Mouse (Mus musculus): ENCODE measurements around the gene Cacng6. TPM values are rescaled to one million over a fixed set of nuclear protein-coding genes. Genes with fewer than 3 reads are reported as not detected.
"Not testable (repeated sequence)": the region's sequence is repeated elsewhere in the genome, so short reads cannot be mapped to it uniquely, and the experiment has no call there.

Cacng6 gene
- polyA plus RNA-seq, 1 experiment from 2014 or later: 3.7 TPM

DNA sequence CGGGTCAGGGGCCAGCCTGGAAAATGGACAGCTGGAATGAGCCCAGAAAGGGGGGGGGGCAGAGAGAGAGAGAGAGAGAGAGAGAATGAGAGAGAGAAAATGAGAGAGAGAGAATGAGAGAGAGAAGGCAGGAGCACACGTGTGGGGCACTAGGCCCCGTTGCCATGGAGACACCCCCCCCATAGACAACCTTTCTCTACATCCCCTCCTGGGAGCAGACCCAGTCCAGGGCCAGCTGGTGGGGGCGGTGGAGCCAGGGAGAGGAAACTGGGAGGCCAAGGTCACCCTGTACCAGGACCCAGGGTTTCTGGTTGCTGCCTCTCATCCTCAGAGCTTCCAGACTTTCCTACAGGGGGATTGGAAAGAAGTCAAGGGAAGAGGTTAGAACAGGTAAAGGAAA is 32.2 kb upstream of the Cacng6 start:
- Histone ChIP-seq H3K27ac (no peak overlapping the region), H3K9ac (replicated peaks) (peak overlapping the region; percentile 42; the same call in 1 of the 2 replicates), H3K27me3 (no peaks in the 10 kb centered on the region), H3K4me2 (peak overlapping the region; percentile 72), H3K36me3 (peaks cover 12% of the 10 kb centered on the region), H3K4me3 (replicated peaks) (peak overlapping the region; percentile 41), H3K4me1 (replicated peaks) (peaks cover 28% of the 10 kb centered on the region), H3K9me3 (no peaks in the 10 kb centered on the region)
- 3% methylated on average over 4 of the region's 4 CpGs for WGBS
- ATAC-seq (ENCODE audit: insufficient number of reproducible peaks, insufficient read depth, low FRiP score, low TSS enrichment, low read depth): 0 out of 2 replicates have a peak, but pooled peaks have one; percentile 45

DNA sequence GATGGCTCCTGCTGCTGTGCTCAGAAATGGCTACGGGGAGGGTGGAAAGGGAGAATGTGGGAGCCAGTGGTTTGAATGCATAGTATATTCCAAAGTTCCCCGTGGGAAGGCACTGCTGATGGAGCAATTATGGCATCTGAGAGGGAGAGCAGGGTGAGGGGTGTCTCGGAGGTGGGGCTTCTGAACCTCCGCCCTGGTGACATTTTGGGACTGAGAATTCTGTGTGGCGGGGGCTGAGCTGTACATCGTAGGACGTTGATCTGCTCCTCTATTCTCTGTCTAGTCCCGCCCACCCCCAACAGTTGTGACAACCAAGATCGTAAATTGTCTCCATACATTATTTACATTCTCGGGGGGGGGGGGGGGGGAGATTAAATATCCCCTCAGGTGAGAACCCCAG is 26.6 kb upstream of the Cacng6 start:
- ATAC-seq (ENCODE audit: insufficient number of reproducible peaks, insufficient read depth, low FRiP score, low TSS enrichment, low read depth): no peak

DNA sequence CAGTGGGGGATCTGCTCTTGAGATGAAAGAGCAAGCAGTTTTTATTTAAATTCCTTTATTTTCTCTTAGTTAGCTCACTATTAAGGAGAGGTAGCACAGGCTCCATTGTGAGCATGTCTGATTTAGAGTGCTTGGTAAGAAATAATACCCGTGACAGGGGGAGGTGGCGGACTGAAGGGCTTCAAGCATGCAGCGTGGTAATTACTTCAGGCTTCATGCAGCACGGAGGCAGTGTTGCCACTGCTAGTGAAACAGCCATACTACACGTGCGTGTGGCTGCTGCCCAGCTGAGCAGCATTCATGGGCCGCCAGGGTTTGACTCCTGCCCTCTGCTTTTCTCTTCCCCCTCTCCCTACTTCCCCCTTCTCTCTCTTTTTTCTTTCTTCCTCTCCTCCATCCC is 26.2 kb upstream of the Cacng6 start:
- WGBS: 49% methylated on average over 7 of the region's 7 CpGs
- Histone ChIP-seq H3K27ac (no peak overlapping the region), H3K4me2 (no peak overlapping the region), H3K36me3 (peaks cover 12% of the 10 kb centered on the region), H3K9me3 (no peaks in the 10 kb centered on the region), H3K9ac (replicated peaks) (no peak overlapping the region), H3K4me1 (replicated peaks) (no peaks in the 10 kb centered on the region), H3K27me3 (no peaks in the 10 kb centered on the region), H3K4me3 (replicated peaks) (no peak overlapping the region)
- no peak for ATAC-seq (ENCODE audit: insufficient number of reproducible peaks, insufficient read depth, low FRiP score, low TSS enrichment, low read depth)

More for the DNA sequence above, 26.6 kb upstream of the Cacng6 start:
- Histone ChIP-seq H3K9me3 (no peaks in the 10 kb centered on the region), H3K36me3 (peaks cover 12% of the 10 kb centered on the region), H3K4me1 (replicated peaks) (peaks cover 3% of the 10 kb centered on the region; the same call in 1 of the 2 replicates), H3K27me3 (no peaks in the 10 kb centered on the region), H3K27ac (no peak overlapping the region), H3K4me3 (replicated peaks) (no peak overlapping the region), H3K9ac (replicated peaks) (no peak overlapping the region), H3K4me2 (no peak overlapping the region)
- 68% methylated on average over 10 of the region's 10 CpGs for WGBS

DNA sequence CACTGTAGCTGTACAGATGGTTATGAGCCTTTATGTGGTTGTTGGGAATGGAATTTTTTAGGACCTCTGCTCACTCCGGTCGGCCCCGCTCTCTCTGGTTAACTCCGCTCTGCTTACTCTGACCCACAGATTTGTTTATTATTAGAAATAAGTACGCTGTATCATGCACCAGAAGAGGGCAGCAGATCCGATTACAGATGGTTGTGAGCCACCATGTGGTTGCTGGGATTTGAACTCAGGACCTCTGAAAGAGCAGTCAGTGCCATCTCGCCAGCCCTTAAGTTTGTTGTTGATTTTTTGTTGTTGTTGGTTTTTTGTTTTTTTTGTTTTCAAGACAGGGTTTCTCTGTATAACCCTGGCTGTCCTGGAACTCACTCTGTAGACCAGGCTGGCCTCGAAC is 25.6 kb upstream of the Cacng6 start:
- H3K27me3 ChIP-seq; H3K4me3 ChIP-seq (replicated peaks); H3K9ac ChIP-seq (replicated peaks); ATAC-seq (ENCODE audit: insufficient number of reproducible peaks, insufficient read depth, low FRiP score, low TSS enrichment, low read depth); H3K4me1 ChIP-seq (replicated peaks); H3K27ac ChIP-seq; H3K4me2 ChIP-seq; H3K9me3 ChIP-seq: not testable (repeated sequence)
- H3K36me3 ChIP-seq: peaks cover 12% of the 10 kb centered on the region
- WGBS: 93% methylated on average over 8 of the region's 8 CpGs

DNA sequence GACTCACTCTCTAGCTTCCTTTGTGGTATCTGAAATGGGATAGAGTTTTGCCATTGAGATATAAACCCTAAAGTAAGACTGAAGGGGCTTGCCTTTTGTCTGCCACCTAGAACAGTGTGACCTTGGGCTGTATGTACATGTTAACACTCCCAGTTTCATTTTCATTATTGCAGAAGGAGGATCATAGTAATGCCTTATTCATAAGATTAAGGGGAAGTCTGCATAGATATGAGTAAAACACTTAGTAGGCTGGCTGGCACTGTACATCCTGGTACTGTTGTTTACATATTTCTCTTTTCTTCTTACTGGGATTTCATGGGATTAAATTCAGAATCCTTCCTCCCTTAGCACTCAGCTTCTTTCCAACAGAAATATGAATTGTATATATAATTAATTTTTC is 24.1 kb upstream of the Cacng6 start:
- Histone ChIP-seq H3K9me3 (no peaks in the 10 kb centered on the region), H3K27me3 (no peaks in the 10 kb centered on the region), H3K27ac (no peak overlapping the region), H3K9ac (replicated peaks) (no peak overlapping the region), H3K4me3 (replicated peaks) (no peak overlapping the region), H3K36me3 (peaks cover under 1% of the 10 kb centered on the region), H3K4me2 (no peak overlapping the region), H3K4me1 (replicated peaks) (no peaks in the 10 kb centered on the region)
- ATAC-seq (ENCODE audit: insufficient number of reproducible peaks, insufficient read depth, low FRiP score, low TSS enrichment, low read depth): no peak

DNA sequence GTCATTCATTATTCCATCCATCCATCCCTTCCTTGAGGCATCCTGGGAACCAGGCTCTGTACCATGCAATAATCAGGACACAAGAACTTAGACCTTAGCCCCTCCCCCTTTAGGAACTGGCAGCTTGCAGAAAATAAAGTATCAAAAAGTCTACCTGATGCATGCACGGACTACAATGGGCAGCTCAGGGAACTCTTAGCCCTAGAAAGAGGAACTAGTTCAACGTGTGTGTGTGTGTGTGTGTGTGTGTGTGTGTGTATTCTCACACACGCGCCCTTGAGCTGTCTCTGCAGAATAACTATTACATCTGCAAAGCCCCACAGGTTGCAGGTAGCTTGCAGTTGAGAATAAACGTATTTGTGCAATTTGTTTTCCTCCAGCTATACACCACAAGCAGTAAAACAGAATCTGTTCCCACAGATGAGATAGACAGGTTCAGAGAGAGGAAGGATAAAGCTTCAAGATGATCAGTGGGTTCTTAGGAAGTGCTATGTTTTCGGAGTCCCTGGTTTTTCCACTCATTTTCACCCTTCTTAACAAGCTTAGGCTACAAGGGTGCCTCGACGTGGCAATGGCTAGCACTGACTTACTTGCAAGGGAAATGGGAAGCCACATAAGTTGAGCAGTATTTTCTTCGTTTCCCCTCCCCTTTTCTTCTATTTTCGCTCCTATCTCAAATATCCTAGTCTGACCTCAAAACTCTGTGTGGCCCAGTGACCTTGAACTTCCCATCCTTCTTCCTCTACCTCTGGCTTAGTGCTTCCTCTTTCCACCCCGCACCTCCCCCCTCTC is 14.1 kb upstream of the Cacng6 start:
- WGBS: 68% methylated on average over 11 of the region's 11 CpGs
- ATAC-seq (ENCODE audit: insufficient number of reproducible peaks, insufficient read depth, low FRiP score, low TSS enrichment, low read depth): no peak
- H3K9ac ChIP-seq (replicated peaks): no peak overlapping the region

DNA sequence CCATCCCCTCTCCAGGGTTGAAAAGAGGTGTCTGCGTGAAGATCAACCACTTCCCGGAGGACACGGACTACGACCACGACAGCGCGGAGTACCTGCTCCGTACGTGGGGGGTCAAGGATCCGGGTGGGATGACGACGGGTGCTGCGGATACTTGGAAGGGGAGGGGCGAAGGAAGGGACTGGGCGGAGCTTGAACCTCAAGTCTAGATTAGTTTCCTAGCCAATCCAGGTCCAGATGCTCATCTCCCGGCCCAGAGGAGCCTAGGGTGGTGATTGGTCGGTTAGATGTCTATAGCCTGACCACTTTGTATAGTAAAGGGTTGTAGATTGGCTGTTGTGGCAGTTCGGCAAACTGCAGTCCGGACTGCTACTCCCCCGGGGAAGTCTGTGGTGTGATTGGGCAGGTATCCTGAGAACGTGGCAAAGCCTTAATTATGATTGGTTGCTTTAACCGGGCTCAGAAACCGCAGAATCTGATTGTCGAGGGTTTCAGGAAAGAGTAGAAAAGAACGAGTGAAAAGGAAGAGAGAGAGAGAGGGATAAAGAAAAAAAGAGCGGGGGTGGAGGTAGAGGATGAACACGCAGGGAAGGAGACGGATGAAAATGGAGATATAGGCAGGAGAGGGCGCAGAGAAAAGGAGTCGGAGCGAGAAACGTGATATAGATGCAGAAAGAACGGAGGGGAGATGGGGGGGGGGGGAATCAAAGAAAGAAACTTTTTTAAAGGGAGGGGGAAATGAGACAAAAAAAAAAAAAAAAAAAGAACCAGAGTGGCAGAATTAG is 12.6 kb upstream of the Cacng6 start:
- under 1% methylated on average over 33 of the region's 33 CpGs for WGBS
- no peak overlapping the region for H3K27ac ChIP-seq
- H3K9me3 ChIP-seq: no peaks in the 10 kb centered on the region
- peaks cover 56% of the 10 kb centered on the region for H3K27me3 ChIP-seq
- H3K4me3 ChIP-seq (replicated peaks): peak overlapping the region; percentile 44
- peak; percentile 88 for ATAC-seq (ENCODE audit: insufficient number of reproducible peaks, insufficient read depth, low FRiP score, low TSS enrichment, low read depth)
- no peaks in the 10 kb centered on the region for H3K36me3 ChIP-seq
- H3K9ac ChIP-seq (replicated peaks): peak overlapping the region; percentile 32; the same call in 1 of the 2 replicates
- H3K4me2 ChIP-seq: peak overlapping the region; percentile 76
- peaks cover 11% of the 10 kb centered on the region for H3K4me1 ChIP-seq (replicated peaks)

More for the DNA sequence above, 14.1 kb upstream of the Cacng6 start:
- no peaks in the 10 kb centered on the region for H3K9me3 ChIP-seq
- H3K27ac ChIP-seq: no peak overlapping the region
- peaks cover 41% of the 10 kb centered on the region for H3K27me3 ChIP-seq
- H3K4me2 ChIP-seq: no peak overlapping the region
- H3K4me1 ChIP-seq (replicated peaks): peaks cover 7% of the 10 kb centered on the region
- no peaks in the 10 kb centered on the region for H3K36me3 ChIP-seq
- H3K4me3 ChIP-seq (replicated peaks): no peak overlapping the region

DNA sequence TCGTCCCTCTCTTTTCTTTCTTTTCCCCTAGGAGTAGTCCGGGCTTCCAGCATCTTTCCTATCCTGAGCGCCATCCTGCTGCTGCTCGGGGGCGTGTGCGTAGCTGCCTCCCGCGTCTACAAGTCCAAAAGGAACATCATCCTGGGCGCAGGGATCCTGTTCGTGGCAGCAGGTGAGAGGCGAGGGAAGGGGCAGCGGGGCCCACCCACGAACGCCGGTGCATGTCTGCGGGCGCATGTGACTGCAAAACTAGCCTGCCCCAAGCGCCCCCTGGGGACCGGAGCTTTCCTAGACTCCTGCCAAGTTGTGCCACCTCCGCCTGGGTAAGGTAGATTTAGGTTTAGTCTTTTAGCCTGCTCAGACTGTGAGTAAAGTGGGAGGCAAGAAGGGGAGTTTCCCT is 12.0 kb upstream of the Cacng6 start:
- Histone ChIP-seq H3K27ac (no peak overlapping the region), H3K9ac (replicated peaks) (peak overlapping the region; percentile 47; the same call in 1 of the 2 replicates), H3K27me3 (peaks cover 63% of the 10 kb centered on the region), H3K36me3 (no peaks in the 10 kb centered on the region), H3K4me3 (replicated peaks) (peak overlapping the region; percentile 44), H3K9me3 (no peaks in the 10 kb centered on the region), H3K4me2 (peak overlapping the region; percentile 76), H3K4me1 (replicated peaks) (peaks cover 11% of the 10 kb centered on the region)
- WGBS: 1% methylated on average over 20 of the region's 20 CpGs
- ATAC-seq (ENCODE audit: insufficient number of reproducible peaks, insufficient read depth, low FRiP score, low TSS enrichment, low read depth): no peak

DNA sequence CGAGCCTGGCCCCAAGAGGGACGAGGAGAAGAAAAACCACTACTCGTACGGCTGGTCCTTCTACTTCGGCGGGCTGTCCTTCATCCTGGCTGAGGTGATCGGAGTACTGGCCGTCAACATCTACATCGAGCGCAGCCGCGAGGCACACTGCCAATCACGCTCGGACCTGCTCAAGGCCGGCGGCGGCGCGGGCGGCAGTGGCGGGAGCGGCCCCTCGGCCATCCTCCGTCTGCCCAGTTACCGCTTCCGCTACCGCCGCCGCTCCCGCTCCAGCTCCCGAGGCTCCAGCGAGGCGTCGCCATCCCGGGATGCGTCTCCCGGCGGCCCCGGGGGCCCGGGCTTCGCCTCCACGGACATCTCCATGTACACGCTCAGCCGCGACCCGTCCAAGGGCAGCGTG is 9.1 kb upstream of the Cacng6 start:
- H3K9me3 ChIP-seq: no peaks in the 10 kb centered on the region
- peaks cover 87% of the 10 kb centered on the region for H3K27me3 ChIP-seq
- peaks cover 11% of the 10 kb centered on the region for H3K4me1 ChIP-seq (replicated peaks)
- H3K9ac ChIP-seq (replicated peaks): peak overlapping the region; percentile 66
- H3K27ac ChIP-seq: no peak overlapping the region
- peak overlapping the region; percentile 64 for H3K4me3 ChIP-seq (replicated peaks)
- H3K36me3 ChIP-seq: no peaks in the 10 kb centered on the region
- under 1% methylated on average over 47 of the region's 47 CpGs for WGBS
- peak overlapping the region; percentile 98 for H3K4me2 ChIP-seq
- no peak for ATAC-seq (ENCODE audit: insufficient number of reproducible peaks, insufficient read depth, low FRiP score, low TSS enrichment, low read depth)

DNA sequence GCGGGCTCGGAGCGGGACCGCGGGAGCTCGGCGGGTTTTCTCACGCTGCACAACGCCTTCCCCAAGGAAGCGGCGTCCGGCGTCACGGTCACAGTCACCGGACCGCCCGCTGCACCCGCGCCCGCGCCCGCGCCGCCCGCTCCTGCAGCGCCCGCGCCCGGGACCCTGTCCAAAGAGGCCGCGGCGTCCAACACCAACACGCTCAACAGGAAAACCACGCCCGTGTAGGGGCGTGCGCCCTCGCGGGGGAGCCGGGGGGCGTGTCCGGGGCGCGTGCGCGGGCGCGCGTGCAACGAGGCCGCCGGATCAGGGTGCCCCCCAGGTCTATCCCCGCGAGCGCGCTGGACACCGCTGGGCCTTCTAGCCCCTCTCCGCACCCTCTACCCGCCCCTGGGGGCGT is 8.6 kb upstream of the Cacng6 start:
- no peaks in the 10 kb centered on the region for H3K36me3 ChIP-seq
- H3K27me3 ChIP-seq: peaks cover 87% of the 10 kb centered on the region
- no peak overlapping the region for H3K27ac ChIP-seq
- no peaks in the 10 kb centered on the region for H3K9me3 ChIP-seq
- peak overlapping the region; percentile 66 for H3K9ac ChIP-seq (replicated peaks)
- no peak for ATAC-seq (ENCODE audit: insufficient number of reproducible peaks, insufficient read depth, low FRiP score, low TSS enrichment, low read depth)
- H3K4me1 ChIP-seq (replicated peaks): peaks cover 11% of the 10 kb centered on the region
- H3K4me2 ChIP-seq: peak overlapping the region; percentile 98
- under 1% methylated on average over 59 of the region's 60 CpGs for WGBS
- peak overlapping the region; percentile 64 for H3K4me3 ChIP-seq (replicated peaks)

DNA sequence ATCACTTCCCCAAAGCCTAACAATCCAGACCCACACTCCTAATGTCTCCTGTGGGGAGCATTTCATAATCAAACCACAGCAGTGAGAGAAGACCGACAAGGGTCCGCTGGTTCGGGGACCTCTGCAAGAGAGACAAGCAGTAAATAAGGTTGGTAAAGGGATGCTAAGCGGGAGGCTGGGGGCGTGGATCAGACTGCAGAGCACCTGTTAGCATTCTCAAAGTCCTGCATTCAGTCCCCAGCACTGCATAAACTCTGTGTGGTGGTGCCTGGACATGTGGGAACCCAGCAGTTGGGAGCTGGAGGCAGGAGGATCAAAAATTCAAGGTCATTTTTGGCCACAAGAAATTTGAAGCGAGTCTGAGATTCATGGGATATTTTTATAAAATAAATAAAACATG is 4.1 kb upstream of the Cacng6 start:
- no peak overlapping the region for H3K9ac ChIP-seq (replicated peaks)
- no peak for ATAC-seq (ENCODE audit: insufficient number of reproducible peaks, insufficient read depth, low FRiP score, low TSS enrichment, low read depth)
- no peaks in the 10 kb centered on the region for H3K36me3 ChIP-seq
- H3K4me1 ChIP-seq (replicated peaks): peaks cover 15% of the 10 kb centered on the region
- no peak overlapping the region for H3K4me3 ChIP-seq (replicated peaks)
- 31% methylated on average over 6 of the region's 6 CpGs for WGBS
- H3K27me3 ChIP-seq: peaks cover 95% of the 10 kb centered on the region
- H3K9me3 ChIP-seq: no peaks in the 10 kb centered on the region
- no peak overlapping the region for H3K4me2 ChIP-seq
- H3K27ac ChIP-seq: no peak overlapping the region
